Mouse (Mus musculus): ENCODE results near the gene Letmd1. TPM values are rescaled to one million over a fixed set of nuclear protein-coding genes. Genes with fewer than 3 reads are reported as not detected.
"Not testable (repeated sequence)": the region's sequence is repeated elsewhere in the genome, so short reads cannot be mapped to it uniquely, and the experiment has no call there.

Gene Letmd1
- total RNA-seq (2022), result 1 to 10 TPM; 6.6 to 7.9 (median 7.0) TPM

DNA sequence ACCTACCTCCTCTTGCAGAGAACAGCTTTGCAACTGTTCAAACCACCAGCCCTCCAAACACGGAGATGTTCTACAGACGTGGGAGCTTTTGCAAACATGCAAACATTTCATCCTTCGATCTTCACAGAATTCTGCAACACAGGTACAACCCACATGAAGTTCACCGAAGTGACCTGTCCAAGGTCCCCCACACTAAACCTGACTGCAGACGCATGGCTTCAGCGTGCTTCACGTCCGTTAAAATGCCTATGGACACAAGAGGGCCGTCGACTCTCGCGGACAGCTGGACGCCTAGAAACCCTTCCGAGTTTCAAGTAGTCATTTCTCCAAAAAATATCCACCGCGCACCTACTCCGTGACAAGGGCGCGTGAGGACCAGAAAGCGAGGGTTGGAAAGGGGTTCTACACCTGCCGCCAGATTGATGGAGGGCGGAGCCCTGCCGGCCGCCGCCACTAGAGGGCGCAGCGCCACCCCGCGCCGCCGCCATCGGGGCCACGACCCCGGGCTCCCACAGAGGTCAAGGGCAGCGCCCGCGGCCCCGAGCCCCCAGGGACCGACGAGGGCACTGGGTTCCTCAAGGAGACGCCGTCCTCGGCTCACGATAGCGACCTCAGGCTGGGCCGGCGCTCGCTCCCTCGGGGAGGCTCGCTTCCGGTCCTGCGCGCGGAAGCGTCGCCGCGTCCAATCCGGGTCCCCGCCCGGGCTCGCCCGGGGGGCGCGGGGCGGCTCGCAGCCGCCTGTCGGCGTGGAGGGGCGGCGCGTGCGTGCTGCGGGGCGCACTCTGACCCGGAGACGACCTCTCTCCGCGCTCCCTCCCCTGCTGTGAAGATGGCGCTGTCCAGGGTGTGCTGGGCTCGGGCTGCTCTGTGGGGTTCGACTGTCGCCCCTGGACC lies at the start of gene Letmd1:
Letmd1 (plus strand) TSS at position 729 of the 894 bp plus-strand sequence.
- DNase-seq (ENCODE audit: low spot score in 2 of 2), result peak; percentile 84 to 88

DNA sequence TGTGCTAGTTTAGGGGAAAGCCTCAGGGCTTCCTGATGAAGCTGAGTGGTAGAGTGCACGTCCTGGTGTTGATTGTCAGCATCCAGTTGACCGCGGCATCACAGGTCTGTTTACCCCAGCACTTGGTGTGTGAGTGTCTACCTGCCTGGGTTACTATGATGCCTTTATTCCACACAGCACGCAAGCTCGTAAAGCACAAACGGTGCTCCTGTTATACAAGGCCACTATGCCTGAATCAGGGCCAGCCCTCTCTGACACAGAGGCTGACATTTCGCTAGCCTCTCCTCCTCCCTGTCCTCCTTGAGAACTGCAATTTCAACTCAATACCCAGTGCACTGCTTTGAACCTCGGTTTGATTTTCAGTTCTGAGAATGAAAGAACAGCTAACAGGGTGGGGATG lies 49.5 kb upstream of the Letmd1 start:
- DNase-seq (ENCODE audit: low spot score in 2 of 2), result peak; percentile 33 to 39

DNA sequence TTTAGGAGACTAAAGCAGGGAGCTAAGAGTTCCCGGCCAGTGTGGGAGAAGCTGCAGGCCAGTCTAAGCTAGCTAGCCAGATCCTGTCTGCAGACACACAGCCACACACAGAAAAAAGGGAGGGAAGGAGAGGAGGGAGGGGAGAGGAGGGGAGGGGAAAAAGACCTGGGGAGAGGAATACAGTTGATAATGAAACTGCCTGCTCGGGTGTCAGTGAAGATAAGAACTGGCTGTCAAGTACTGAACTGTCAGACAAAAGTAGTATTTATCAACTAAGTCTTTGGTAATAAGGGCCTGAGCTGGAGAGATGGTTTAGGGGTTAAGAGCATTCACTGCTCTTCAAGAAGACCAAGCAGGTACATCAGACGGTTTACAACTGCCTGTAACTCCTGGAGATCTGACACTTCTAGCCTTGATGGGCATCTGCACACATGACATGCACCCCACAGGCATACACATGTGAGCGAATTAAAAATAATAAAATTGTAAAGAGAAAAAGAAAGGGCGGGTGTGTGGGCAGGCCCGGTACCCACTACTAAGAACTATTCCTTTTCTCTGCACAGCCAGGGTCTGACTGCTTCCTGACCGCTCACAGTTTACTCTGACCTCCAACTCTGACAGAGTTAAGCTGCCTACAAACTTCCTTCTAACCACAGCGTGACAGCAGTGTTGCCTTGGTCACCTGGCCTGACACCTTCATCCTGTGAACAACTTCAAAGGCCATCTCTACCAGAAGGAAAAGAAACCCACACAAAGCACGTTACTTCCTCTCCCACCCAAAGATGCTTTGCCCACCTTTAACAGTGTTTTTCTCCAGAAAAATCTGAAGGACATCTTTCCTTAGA lies 48.7 kb upstream of the Letmd1 start:
- no peak for DNase-seq (ENCODE audit: low spot score in 2 of 2)

DNA sequence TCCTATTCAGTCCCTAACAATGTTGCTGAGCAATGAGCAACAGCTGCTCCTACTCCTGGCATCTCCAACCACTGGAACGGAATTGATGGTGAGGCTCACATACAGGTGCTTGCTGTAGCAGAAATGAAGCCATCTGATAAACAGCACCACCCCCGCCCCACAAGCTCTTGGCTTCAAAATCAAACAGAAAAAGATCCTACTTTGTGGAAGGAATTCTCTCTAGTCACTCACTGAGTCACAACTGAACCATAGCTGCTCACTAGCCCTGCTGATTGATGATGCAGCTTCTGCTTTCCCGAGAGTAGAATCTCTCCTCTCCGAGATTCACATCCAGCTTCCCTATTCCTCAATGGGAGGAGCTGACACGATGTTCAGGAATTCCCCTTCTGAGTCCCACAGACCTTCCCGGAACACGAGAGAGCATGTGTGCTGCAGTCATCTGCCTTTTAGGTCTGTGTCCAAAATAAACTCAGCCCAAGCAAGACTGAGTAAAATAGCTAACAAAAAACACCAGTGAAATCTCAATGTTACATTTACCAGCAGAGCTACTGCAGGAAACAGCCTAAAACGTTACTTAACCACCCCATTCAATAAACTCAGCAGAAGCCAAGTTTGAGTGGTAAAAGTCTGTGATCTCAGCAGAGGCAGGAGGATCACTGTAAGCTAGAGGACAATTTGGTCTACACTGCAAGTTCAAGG lies 47.6 kb upstream of the Letmd1 start:
- no peak for DNase-seq (ENCODE audit: low spot score in 2 of 2)

DNA sequence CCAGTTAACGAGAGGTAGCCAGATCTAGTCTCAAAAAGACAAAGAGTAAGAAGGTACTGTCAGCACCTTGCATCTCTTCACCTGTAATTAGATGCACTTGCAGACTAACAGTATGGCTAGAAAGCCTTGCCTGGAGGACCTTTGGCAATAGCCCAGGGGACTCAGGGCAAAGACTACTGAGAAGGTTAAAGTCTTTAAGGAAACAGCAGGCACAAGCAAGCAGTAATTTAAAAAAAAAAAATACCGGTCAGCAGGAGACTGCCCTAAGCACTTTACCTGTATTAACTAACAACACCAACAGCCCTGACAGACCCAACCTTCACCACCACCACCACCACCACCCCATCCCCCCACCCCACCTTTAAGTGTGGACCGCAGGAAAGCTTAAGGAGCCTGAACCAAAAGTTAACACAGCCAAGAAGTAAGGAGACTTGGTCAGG lies 47.0 kb upstream of the Letmd1 start, which contains the start of gene Gm5475:
Gm5475 (plus strand) TSS at position 390 of the 440 bp plus-strand sequence.
- not testable (repeated sequence) for DNase-seq (ENCODE audit: low spot score in 2 of 2)

DNA sequence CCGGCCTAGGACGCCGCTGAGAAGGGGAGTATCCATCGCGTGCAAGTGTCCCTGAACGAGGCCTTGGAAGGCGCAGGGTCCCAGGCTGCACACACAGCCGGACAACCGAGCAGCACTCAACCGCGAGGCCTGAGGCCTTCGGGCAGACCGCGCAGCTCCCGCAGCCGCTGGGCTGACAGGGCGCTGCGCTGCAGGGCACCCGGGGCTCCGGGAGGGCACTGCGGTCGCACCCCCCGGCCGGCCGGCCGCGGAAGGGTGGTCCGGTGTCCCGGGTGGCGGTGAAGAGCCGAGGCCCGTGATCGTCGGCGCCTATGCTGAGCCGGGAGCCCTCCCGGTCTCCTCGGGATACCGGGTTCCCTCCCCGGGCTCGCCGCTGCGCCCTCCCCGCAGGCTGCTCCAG lies 46.3 kb upstream of the Letmd1 start:
- DNase-seq (ENCODE audit: low spot score in 2 of 2), result no peak

DNA sequence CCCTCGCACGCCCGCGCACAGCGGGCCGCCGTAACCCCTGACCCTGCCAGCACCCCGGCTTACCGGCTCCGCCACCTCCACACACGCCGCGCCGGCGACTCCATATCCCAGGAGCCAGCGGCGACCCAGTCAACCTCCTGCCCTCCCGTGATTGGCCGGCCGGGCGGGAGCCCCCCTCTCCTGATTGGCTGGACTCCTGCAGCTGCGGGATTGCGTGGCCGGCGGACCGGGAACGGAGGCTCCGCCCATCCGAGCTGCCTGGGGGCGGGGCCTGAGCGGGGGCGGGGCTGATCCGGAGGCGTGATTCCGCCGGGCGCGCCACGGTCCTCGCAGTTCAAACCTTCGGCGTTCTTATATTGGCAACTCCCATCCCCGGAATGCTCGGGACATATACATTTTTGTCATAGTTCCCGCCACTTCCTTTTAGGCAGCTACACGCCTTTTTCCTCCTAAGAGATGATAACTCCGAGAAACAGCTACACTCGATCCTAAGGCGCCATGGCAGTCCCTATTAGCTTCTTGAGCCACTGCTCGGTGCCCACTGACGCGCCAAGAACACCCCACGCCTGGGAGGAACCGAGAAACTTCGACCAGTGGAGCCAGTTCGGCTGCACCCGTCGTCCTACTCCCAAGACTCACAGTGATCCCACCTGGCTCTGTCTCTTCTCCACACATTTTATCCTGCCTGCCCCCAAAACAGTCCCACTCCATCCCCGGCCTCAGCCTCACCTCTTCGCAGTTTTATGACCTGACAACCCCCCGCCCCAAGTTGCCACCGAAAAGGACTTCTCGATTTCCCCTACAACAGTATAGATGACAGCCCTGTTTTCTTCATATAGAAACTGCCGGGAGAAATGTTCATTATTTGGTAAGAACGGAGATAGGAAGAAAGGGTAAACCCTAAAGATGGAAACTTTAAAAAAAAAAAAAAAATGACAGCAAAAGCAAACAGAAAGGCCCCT lies 45.6 kb upstream of the Letmd1 start:
- peak; percentile 94 to 96 for DNase-seq (ENCODE audit: low spot score in 2 of 2)

DNA sequence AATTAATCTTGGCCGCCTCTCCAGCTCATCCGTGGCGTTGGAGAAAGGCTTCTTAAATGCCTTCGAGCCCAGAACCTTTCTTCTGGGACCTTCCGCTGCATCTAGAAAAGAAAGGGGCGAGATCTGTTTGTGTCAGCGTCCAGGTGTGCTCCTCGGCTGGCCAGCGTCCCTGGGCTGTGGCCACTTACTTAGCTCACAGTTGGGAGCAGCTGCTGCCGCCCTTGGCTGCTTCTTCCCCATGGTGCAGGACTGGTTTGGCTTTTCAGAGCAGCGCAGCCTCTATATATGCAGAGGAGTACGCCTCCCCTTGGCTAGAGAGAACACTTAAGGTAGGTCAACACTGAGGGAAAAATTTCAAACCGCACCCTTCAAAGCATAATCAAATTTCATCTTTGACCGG lies 44.9 kb upstream of the Letmd1 start:
- DNase-seq (ENCODE audit: low spot score in 2 of 2), result peak in 1 of 2 experiments; percentile 22

DNA sequence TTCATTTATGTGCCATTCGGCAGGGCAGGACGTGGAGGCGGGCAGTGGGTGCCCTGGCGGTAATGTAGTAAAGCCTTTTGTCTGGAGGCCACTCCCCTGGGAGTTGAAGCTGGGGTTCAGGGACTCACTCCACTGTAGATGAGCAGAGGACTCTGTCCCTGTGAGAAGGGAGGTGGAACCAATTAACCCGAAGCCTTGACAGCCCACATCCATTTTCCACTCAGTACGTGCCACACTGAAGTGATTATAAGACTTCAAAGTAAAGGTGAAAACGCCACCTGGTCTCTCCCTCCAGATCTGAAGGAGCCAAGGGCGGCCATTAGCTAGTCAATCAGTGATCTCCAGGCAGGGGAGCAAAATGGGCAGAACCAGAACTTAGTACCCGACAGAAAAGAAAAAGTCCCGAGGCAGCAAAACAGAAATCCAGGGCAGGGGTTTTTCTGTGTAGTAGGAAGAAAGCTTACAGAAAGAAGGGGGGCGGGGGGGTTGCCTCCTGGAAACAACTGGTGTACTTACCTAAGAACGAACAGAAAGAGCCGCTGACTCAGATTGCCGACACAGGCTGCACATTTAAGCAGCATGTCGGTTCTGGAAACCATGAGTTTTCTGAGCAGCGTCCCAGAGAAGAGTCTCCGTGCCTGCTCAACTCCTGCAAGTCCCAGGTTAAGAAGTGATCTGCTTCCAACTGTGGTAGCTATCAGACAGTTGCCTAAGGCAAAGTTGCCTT lies 44.3 kb upstream of the Letmd1 start, which contains the start of gene Slc11a2:
Slc11a2 (minus strand) TSS at position 677 of the 727 bp plus-strand sequence.
- DNase-seq (ENCODE audit: low spot score in 2 of 2), result no peak

DNA sequence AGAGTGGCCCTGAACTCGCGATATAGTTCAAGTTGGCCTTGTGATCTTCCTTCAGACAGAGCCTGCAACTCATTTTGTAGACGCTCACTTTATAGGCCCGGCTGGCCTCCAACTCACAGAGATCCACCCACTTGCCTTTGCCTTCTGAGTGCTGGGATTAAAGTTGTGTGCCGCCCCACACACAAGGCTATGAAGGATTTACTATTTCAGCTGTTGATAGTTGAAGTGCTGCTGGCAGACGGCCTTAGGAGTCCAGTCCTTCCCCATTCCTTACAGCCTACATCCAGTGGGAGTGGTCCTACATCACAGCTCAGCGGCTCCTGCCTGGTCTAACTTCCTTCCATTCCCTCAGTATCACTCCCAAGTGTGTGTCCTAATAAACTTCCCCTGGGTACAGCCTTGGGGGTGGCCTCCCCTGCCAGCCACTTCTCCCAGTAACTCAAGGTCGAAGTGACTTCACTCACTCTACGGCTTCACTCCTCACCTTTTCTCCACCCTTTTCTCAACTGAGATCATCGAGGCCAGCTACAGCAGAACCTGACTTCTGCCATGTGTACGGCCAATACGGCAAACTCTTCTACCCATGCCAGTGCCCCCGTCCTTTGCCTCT lies 40.4 kb upstream of the Letmd1 start:
- DNase-seq (ENCODE audit: low spot score in 2 of 2), result no peak

DNA sequence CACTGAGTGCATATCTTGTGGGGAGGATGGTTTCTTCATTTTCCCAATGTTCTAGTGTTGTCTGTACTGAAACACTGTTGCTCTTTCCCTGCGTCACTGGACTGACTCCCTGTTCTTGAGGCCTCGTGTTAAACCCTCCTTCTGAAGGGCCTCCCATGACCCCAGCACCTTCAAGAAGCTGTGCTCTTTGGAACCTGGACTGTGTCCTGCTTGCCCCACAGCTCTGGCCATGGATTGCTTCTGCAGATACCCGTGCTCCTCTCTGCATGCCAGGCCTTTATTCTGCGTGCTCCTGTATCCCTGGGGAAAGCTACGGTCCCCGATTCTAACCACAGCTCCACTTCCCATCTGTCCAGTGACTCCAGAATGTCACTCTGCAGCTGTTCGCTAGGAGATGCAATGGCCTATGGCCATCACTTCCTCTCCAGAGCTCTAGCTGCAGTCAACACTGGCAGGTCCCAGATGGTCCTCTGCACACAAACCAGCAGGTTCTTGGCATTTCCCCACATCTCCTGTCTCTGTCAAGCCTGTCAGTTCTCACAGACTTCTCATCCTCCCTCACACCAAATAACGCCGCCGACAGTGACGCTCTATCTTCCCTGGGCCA lies 38.8 kb upstream of the Letmd1 start:
- no peak for DNase-seq (ENCODE audit: low spot score in 2 of 2)

DNA sequence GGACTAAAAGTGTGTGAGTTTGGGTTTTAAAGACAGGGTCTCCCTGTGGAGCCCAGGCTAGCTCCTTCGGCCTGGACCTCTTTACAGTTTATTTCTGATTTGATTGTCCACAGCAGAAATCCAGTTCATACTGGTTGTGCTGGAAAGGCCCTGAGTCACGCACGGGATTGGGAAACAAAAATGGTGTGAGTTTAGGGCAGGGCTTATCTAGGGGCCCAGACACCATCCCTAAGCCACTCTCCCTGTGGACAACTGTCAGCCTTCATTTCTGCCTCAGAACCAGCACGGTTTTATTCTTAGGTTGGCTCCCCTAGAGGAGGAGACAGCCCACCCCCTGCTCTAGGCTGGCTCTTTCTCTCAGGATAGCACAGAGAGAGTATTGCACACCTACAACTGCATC lies 35.6 kb upstream of the Letmd1 start:
- DNase-seq (ENCODE audit: low spot score in 2 of 2), result no peak

DNA sequence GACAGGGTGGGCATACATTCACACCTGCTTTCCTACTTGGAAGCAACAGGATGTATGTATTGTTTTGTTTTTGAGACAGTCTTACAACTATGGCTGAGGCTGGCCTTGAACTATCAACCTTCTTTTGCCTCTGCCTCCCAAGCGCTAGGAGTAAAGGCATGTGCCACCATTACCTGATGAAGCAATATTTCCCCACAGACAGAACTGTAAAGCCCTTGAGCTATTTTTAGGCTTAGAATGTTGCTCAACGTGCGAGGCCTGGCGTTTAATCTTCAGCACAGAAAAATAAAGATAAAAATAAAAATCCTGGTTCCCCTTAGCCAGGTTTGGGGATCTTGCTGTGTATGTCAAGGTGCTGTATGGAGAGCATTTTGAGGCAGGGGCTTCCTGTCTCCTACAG lies 32.7 kb upstream of the Letmd1 start:
- DNase-seq (ENCODE audit: low spot score in 2 of 2), result no peak

DNA sequence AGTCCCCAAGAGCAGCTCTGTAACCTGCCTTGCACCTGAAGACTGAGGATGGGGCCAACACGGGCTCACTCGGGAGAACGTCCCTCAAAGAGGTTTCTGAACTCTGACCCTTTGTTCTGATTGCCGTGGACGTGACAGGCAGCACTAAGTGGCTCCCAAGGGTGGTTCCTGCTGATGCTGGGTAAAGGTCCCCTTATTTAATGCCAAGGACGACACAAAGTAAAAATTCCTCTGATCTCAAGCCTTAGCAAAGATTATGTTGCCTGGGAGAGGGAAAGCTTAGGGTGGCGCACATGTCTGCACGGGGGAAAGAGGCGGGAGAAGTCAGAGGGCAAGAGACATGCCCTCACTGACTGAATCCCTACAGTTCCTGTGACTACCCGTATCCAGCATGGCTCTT lies 32.3 kb upstream of the Letmd1 start:
- DNase-seq (ENCODE audit: low spot score in 2 of 2), result no peak

DNA sequence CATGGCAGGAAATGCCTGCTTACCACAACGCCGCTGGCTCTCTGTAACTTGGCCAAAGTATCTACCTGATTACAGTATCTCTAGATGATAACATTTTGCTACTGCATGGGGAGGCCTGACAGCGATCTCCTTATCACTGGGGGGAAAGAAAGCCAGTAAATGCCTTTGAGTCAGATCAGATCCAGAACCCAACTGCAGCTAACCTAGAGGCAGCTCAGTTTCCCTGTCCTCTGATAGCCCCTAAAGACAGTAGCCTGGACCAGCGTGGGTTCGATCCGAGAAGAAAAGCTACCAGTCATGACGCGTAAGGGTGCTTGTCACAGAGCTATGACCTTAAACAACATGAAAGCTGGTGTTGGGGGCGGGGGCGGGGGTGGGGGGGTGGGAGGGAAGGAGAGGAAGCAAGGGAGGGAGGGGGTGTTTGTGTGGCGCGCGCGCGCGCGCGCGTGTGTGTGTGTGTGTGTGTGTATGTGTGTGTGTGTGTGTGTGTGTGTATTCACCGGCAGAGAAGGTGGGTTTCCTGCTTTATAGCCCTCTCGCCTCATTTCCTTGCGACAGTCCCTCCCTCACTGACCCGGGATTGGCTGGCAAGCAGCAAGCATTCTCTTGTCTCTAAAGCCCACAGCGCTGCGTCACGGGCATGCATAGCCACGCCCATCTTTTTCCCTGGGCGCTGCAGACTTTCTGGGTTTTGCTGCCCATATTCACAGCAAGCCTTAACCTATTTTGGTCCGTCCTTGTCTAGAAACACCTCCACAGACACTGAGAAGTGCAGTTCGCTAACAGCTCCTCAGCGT lies 25.5 kb upstream of the Letmd1 start:
- DNase-seq (ENCODE audit: low spot score in 2 of 2), result peak; percentile 63 to 75

DNA sequence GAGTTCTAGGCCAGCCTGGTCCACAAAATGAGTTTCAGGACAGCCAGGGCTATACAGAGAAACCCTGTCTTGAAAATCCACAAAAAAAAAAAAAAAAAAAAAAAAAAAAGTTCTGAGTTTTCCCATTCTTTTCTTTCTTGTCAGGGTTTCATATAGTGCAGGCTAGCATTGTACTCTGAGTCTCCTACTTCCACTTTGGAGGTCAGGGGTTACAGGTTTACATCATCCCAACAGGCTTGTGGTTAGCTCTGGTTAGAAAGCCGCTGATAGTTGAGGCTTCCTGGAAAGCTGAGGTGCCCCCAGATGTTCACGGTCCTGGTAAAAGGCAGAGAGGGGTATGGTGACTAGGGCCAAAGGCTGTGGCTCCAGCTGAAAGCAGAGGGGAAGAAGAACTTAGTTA lies 21.9 kb upstream of the Letmd1 start:
- no peak for DNase-seq (ENCODE audit: low spot score in 2 of 2)

DNA sequence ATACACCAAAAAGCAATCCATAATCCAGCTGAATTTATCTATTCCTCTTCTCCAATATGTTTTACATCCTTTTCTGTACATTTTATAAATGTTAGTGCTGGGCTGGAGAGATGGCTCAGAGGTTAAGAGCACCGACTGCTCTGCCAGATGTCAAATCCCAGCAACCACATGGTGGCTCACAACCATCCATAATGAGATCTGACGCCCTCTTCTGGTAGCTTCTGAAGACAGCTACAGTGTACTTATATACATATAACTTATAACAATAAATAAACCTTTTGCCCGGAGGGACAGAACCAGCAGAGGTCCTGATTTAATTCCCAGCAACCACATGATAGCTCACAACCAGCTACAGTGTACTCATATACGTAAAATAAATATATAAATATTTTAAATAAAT lies 20.3 kb upstream of the Letmd1 start:
- DNase-seq (ENCODE audit: low spot score in 2 of 2), result no peak

DNA sequence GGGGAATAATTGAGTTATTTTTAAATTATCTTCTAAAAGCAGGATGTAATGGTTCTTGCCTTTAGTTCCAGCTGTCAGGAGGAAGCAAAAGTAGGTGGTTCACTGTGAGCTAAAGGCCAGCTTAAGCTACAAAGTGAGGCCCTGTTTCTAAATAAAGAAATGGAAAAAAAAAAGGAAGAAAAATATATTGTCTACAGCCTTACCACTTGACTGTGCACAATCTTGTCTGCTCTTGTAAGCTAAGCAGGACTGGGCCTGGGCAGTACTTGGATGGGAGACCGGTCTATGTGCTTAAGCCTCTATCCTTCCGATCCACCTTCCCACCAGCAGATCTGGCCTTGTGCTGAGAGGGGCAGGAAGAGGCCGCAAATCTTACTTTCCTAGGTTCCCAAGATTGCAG lies 19.3 kb upstream of the Letmd1 start:
- DNase-seq (ENCODE audit: low spot score in 2 of 2), result no peak
